Mouse (Mus musculus) liver, adult 2 months (tissue): Measurements from ENCODE around the gene Rab11fip5.

Experiments
- CTCF ChIP-seq: fragments of 200-500 bp; IDR thresholded peaks from 2 replicates; pipeline ENCODE4 v1.5.1; 2011; ENCODE audit warnings: low read depth, low read length, control low read depth
- POLR2A ChIP-seq: fragments of 200-500 bp; IDR thresholded peaks from 2 replicates; pipeline ENCODE4 v1.6.1; 2011; ENCODE audit warnings: low read length, control low read depth; ENCODE audit not compliant: insufficient read depth; ENCODE audit errors: extremely low read depth

- no peak for TF ChIP-seq POLR2A
- TF ChIP-seq CTCF, result no peak
These were observed 10.6 kb downstream of the Rab11fip5 start for GRCm38 (mm10) chr6:85363906-85364260.
